Comparison of ENCODE assay signal across 21 mouse cellular contexts in the genomic region with DNA sequence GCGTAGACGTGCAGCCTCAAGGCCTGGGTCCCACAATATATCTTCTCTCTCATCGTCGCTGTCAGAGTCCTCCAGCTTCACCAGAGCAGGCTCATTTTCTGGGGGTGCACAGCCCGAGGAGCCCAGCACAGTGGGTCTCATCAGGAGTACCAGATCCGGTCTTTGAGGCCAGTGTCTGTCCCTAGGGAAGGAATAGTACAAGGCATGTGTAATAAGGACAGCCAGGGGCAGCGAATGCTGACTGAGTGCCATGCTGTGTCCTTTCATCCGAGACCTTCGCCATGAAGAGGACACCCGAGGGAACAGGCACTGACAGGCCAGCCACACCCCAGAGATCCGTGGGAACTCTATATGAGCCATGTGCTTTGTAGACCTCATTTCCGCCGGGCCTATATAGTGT. TPM values are rescaled to one million over a fixed set of nuclear protein-coding genes. Genes with fewer than 3 reads are reported as not detected.
"Had no signal": no experiment of that assay in that cellular context is flagged by ENCODE, and none has a peak within 500 bp of the region (broad histone marks: within the 10 kb centered on the region; RNA-seq: fewer than 3 reads in every experiment).

No protein-coding gene starts in this region.

- H3K27me3 ChIP-seq: limb, embryonic 15.5 days; midbrain, embryonic 12.5 days had no signal

- H3K36me3 ChIP-seq: limb, embryonic 15.5 days; midbrain, embryonic 12.5 days had no signal

- DNase-seq: kidney, postnatal 10 days; kidney, postnatal 4 days; lung, adult 18-20 months; retina, postnatal 1 day; right cerebral cortex, postnatal 4 days; spleen, adult 18-20 months; thymus, postnatal 36 days had no signal

- H3K9ac ChIP-seq: limb, embryonic 15.5 days; midbrain, embryonic 12.5 days had no signal

- H3K27ac ChIP-seq: left cerebral cortex, adult 2 months; limb, embryonic 15.5 days; liver, embryonic 14.5 days had no signal

- H3K9me3 ChIP-seq: limb, embryonic 15.5 days; midbrain, embryonic 12.5 days had no signal

RNA-seq across cellular contexts. Expression of a gene that starts 42.0 kb away (rescaled TPM):
- total RNA-seq: layer of hippocampus, adult 8-10 months; layer of hippocampus, postnatal 25 days; left cerebral cortex, adult 2 months; left cerebral cortex, postnatal 14 days; megakaryocyte-erythroid progenitor cell, adult 5-6 weeks; neutrophil, adult 5-6 weeks had no signal
- polyA plus RNA-seq: kidney, embryonic 14.5 days; limb, embryonic 11.5 days; limb, embryonic 15.5 days; liver, embryonic 14.5 days; lung, embryonic 16.5 days; midbrain, embryonic 12.5 days; stomach, embryonic 14.5 days; thymus, postnatal 0 days had no signal
